Mouse (Mus musculus) cerebellum, postnatal 14 days (tissue): ENCODE data around the gene A930033H14Rik.
A peak's percentile ranks its signal among the peaks of the same experiment; 100 is the strongest.

ENCODE experiments used
- DNase-seq, 2 experiments: peaks; one replicate each; pipeline ENCODE4 v3.0.0; 2021; ENCODE audit warnings: mixed read lengths in 2 of 2

A930033H14Rik gene

DNA sequence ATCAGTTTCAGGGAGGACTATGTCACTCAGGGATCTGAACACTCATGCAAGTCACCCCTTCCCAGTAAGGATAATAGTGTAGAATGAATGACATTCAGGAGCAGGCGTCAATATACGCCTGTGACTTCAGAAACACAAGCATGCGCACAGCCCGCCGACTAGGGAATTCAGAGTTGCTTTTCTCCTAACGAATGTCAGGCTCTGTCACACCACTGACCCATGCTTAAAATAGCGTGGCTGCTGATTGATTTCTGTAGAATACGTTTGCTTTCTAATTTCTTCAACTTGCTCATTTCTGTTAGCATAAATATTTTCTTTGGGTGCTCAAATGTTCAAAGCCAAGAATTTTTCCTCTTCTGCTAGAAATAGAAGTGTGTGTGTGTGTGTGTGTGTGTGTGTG is 13.1 kb upstream of the A930033H14Rik start:
- no peak for DNase-seq

DNA sequence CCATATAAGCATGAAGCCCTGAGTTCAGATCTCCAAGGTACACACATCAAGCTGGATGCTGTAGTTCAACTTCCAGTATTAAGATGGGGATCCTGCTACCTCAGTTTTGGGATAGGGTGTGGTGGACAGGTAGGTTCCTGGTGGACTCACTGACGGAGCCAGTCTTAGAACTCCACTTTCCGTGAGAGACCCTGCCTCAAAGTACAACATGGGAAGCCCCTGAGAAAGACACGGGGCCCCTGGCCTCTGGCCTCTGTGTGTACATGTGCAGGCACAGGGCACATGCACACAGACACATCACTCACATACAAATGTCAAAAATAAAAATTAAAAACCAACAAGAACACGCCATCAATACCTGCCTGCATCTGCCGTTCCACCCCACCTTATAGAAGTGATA is 12.6 kb upstream of the A930033H14Rik start:
- no peak for DNase-seq

DNA sequence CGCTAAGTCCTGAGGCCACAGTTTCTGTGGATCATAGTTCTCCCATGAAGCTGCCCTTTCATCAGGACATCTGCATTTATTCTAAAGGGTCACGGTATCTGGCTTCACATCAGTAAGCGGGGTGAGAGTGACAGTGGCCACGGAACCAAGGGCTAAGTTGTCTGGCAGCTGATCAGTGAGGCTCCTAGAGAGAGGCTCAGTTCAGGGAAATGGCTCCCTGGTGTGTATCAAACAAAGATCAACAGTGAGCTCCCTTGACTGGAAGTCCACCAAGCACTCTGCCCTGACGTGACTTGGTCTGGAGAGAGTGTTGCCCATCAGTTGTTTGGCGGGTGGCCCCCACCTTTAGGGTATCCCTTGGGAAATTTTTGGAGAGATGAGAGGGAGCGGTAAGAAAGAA is 11.4 kb upstream of the A930033H14Rik start:
- no peak for DNase-seq

DNA sequence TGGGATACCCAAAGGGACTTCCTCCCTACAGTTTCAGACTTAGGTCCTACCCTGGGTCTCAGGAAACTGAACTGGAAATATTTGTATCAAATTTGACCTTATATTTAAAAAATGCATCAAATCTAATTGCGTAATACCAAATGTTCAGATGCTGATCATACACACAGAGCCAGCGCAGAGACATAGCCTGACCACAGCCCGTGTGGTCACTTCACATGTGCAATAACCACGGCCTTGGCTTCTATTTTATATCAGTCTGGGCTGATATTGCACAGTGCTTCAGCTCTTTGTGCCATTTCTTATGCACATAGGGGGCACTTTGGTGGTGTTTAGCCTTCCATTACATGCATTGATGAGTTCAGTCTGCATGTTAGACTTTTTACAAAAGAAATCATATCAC is 10.3 kb upstream of the A930033H14Rik start:
- no peak for DNase-seq

DNA sequence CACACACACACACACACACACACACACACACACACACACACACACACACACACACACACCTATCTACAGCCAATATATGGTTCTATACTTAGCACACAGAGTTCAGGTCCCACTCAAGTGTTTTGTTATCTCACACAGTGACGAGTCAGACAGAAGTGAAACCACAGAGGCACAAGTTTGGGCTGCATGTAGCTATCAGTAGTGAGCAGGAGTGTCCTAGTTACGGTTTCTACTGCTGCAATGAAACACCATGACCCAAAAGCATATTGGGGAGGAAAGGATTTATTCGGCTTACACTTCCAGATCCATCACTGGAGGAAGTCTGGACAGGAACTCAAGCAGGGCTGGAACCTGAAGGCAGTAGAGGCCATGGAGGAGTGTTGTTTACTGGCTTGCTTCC is 9.1 kb upstream of the A930033H14Rik start:
- no peak for DNase-seq

DNA sequence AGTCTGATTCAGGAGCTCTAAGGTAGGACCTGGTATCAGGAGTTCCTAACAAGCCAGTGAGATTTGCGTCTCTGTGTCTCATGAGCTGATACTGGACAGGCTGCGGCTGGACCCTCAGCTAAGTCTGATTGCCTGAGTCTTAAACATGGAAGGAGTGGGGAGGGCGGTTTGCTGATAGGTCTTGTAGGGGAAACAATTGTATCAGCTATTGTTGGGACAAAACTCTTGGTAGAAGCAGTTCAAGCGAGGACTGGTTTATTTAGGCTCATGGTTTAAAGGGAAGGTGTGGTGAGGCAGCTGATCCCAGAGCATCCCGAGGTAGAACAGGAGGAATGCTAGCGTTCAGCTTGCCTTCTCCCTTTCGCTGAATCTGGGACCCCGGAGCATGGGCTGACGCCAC is 8.2 kb upstream of the A930033H14Rik start:
- no peak for DNase-seq

DNA sequence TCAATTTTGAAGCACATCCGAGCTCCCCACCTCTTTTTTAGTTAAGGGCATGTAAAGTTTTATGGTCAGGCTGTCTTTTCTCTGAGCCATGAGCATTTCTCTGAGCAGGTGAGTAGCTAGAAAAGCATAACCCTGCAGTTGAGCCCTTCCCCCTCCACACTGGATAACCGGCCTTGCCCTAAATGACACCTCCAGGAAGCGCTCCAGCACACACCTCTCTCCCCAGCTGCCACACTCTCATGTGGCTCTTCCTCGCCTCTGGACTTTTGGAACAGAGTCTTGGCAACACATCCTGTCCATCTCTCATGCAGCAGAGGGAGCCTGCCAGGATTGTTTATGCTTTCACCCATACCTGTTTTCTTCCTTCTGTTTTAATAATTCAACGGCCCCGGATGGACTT is 7.4 kb upstream of the A930033H14Rik start:
- no peak for DNase-seq

DNA sequence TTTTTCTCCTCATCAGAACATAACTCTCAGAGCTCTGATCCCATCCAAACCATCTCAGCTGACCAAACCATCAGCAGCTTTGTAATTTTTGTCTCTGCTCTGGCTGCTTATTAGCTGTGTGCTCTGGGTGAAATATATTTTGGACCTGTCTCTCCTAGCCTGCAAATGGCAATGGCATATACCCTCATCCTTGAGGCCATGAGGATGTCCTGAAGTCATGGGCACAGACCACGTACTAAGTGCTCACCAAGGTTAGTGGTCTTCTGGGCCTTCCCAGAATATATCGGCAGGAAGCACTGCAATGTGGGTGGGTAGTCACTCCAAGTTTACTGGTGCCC is 6.4 kb upstream of the A930033H14Rik start:
- DNase-seq: no peak

DNA sequence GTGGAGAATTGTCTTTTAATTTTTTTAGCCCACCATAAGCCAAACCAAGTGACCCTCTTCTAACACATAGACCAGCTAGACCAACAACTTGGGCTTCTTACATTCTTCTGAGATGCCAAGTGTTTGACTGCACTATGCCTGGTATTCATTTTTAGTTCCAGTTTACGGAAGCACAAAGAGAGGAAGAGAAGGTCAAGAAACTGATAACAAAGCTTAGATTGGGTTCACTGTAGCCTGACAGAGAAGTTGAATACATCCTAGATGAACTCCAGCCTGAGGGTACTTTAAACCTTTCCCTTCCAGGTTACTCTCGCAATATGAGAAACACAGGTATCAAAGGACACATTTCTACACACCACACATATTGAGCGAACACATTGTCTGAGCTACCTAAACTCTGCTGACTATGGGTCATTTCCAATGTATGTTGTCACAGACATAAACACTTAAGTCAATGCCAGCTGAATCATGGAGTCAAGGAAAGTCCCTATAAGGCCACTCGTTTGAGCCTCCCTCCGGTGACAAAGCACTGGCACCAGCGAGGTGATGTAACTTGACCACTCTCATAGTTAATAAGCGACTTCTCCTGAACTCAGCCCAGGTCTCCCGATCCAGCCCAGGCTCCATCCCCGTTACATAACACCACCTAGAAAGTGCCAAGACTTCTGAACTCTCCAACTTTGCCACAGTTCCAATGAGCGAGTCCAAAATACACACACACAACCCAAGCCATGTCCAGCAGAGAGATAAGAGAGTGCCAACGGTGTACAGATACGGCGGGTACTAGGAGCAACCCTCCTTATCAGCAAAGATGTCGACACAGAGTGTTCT is 5.8 kb upstream of the A930033H14Rik start:
- no peak for DNase-seq

DNA sequence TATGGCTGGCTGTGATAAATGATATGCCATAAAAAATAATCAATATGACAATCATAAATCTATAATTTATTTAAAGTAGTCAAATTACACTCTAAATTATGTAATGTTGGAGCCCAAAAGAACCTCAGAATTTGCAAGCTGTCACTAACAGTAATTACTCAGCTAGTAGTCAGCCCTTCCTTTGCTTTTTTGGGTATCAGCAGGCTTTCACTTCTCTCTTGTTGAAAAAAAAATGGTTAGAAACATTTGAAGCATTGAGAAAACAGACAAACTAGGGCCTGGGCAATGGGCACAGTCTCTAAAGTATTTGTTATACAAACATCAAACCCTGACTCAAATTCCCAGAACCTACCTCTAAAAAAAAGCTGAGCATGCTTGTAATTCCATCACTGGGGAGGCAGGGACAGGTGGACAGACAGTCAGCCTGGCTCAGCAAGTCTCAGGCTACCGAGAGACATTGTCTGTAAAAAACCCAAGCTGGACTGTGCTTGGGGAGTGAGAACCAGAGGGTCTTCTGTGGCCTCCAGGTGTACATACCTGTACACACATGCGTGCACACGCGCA is 4.3 kb upstream of the A930033H14Rik start:
- DNase-seq: no peak

DNA sequence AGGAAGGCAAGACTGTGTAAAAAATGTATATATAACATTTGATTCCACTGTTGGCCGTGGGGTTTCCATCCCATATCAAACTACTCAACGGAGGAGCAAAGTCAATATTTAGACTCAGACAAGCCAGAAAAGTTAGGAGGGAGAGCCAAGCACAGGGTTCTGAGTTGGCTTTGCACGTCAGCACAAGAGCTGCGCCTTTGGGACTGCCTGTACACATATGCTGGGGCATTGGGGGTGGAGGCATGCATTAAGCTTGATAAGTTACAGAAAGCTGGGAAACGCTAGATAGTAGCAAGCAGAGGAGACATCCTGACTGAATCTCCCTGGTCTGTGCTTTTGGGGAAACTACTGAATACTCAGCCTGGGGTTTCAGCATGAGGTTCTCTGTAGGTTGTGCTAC is 1.1 kb upstream of the A930033H14Rik start:
- no peak for DNase-seq

DNA sequence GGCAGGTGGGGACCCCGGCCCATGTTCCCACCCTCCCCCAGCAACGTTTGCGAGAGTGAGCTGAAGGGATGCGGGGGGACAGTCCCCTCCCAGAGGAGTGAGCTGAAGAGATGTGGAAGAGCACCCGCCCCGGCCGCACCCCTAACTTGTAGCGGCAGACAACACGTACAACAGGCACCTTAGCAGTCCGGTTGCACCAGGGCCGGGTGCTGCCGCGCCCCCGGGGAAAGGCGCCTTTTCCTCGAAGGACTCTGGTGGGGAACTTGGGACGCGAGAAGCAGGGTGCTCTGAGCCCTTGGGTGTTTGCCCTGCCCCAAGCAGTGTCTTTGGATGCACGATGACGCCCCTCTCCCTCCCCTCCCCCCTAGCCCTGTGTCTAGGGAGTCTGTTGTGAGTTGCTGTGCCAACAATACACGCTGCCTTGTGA is 566 bp upstream of the A930033H14Rik start:
- peak; percentile 39 to 43 for DNase-seq

DNA sequence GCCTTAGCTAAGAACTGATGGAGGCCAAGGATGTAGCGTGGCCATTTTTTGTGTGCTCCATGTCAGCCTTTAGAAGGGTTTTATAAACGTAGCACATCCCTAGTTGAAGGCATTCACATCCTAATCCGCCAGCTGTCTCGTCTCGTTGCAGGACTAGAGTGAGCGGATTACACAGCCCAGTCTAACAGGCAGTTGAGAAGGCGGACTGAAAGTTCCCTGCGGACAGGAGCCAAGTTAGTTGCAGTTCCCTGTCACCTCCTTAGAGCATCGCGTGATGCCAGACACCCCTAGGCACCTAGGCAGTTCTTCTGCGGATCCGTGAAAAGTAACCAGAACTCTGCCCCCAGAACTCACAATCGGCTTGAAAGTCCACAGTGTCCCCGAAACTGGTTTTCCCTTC is 922 bp downstream of the A930033H14Rik start:
- DNase-seq: peak; percentile 28

DNA sequence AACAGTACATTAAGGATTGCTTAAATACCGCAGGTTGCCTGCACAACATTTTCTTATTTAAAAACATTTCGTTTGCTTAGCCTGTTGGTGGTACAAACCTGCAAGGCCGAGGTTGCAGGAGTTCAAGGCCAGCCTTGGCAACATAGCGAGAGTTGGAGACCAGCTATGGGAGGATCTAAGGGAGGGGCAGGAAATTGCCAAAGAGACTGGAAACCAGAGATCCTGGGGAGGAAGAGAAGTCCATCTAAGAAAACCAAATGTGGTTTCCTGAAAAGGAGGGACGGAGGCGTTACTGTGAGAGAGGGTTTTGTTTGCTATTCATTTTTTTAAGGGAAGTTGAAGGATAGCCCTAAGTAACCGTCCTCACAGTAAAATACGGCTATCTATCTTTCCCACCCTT is 1.3 kb downstream of the A930033H14Rik start:
- no peak for DNase-seq

DNA sequence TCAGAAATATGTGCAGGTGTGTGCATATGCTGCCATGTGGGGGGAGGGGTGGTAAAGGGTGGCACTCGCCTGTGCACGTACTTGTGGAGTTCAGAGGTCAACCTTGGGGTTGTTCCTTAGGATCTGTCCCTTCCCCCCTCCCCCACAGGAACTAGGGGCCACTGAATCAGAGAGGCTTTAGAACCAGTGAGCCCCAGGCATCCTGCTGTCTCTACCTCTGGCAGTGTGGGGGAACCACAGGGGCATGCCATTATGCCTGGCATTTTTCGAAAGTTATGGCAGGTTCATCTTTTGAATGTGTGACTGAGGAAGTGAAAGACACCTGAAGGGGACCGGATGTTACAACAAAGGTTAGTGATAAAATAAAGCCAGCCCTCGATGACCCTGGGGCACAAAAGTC is 2.2 kb downstream of the A930033H14Rik start:
- DNase-seq: peak; percentile 7 to 12

DNA sequence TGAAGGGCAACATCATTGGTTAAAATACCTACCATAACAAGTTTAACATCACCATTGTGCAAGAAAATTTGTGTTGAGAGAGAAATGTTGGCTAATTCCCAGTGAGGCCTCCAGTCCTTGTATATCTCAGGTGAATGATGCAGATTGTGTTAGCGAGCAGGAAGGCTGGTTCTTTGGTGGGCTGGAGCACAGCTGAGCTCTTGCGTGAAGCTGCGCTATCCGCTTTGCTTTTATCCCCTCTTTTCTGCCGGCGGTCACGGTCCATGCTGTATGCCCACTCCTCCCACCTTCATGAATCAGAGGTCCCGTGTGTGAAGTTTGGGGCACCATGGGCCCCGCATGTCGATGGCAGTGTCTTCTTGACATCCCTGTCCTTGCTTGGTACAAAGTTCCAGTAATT is 2.9 kb downstream of the A930033H14Rik start:
- DNase-seq: no peak

DNA sequence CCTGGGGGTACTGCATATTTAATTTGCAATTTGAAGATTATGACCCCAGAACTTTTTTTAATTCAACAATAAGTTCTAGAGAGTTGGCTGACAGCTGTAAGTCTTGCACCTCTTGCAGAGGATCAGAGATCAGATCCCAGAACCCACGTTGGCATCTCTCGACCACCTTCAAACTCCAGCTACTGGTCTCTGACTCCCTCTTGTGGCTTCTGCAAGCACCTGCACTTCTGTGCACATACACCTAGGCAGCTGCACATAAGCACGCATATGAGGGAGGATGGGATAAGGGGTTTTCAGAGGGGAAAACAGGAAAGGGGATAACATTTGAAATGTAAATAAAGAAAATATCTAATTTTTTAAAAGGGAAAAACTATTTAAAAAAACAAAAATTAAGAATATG is 4.2 kb downstream of the A930033H14Rik start:
- no peak for DNase-seq

DNA sequence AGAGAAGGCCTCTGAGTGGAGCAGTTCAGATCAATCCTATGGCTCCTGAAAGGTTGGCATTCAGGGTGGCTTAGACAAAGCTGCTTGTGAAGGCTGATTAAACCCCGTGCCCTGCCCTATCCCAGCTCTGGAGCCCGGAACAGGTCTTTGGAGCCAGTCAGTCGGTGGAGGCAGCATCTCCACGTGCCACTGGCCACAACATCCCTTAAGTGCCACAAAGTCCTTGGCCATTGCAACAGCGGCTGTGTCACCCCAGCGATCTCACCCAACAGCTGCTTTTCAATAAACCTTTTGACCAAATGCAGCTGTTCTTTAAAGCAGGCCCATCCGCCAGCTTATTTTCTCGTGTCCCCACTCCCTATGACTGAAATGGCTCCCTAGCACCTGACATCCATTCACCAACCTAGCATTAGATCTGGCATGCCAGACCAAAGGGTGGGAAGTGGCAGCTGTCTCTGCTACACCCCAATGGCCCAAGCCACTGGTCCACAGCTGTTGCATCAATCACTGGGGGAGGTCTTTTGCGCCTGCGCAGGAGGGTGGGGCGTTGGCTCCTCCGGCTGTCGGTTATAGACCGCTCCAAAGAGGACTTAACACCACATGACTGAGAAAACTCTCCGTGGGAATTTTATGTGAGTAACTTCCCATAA is 4.8 kb downstream of the A930033H14Rik start:
- no peak for DNase-seq

DNA sequence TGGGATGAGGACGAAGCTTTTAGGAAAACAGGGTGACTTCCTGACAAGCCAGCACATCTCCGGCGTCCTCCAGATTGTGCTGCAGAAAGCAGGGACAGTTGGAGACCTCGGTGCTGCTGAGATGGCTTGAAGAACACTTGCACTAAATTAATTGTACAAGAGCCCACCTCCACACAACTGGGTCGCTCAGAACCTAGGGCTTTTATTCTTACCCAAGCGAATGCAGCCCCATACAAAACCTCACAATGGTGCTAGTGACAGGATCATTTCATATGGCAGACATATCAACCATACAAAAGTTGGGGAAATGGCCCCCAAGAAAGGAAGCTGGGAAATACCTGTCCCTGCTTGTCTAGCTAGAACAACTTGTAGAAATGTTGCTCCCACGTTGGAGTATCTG is 5.4 kb downstream of the A930033H14Rik start:
- no peak for DNase-seq

DNA sequence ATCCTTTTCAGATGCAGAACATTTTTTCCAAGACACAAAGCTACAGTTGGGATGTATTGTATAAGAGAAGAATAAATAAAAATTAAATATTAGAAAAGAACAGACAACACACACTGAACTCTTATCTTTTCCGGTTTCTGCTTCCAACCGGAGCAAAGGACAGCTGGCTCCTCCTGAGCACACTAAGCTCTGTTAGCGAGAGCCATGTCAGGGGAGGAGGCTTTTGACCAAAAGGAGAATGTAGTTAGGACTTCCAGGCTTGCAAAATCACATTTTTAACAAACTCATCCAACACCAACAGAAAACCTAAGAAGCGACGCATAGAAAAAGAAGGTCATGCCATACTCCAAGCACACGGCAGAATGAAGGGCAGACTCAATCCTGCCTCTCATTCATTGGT is 6.8 kb downstream of the A930033H14Rik start:
- DNase-seq: no peak

DNA sequence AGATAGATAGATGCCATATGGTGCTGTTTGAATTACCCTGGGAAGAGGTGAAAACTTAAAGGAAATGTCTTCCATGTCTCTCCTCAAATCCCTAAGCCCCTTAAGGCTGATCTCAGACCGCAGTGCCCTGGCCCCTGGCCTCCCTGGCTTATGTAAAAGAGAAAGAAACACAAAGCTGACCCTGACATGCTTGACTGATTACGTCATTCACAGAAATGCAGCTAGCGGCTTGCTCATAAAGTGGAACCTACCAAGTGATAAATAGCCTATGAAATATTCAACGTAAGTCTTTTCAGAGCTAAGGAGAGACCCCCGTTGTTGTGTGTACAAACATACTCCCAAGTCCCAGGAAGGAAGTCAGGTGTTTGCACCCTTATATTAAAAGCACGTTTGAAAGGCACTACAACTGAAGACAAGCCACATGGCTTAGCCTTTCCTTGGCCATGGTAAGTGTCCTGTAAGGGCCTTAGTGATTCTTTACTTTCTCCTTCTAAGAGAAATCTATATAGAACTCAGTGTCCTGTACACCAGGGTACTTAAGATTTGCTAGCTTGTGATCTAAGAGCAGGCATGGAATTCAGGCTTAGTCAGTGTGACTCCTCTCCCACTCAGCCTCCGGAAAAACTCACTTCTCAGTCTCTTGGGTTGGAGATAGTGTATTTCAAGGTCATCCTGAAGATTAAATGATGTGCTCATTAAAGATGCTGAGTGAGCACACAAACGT is 8.1 kb downstream of the A930033H14Rik start:
- no peak for DNase-seq

DNA sequence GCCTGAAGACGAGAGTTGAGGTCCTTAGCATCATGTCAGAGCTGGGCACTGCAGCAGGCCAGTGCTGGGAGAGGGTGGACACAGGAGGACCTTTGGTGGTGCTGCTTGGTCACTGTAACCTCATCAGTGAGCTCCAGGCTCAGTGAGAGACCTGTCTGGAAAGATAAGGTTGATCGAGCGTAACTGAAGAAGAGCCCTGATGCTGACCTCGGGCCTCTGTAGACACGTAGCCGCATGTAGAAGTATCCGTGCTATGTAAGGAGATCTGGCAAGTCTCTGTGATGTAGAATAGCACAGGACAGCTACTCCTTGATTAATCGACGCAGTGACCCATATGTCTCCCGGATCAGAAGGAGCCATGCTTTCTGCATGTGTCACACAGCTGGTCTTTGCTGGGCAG is 19.2 kb downstream of the A930033H14Rik start:
- DNase-seq: no peak

DNA sequence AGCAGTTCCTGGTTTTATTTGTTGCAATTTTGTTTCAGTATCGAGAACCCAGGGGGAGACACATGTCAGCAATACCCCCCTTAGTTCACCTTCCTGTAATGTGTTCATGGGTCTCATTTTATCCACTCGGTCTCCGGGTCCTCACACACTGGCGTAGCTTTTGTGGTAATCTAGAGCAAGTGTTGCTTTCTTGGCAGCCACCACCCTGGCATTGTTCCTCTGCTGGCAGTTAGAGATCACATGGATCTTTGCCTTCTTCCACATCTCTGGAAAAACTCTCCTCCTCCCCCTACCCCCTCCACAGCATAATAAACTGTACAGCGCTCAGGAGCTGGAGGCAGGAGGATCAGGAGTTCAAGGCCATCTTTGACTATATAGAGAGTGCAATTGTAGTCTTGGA is 20.6 kb downstream of the A930033H14Rik start:
- peak; percentile 45 to 55 for DNase-seq
